Mouse (Mus musculus): ENCODE data around the gene Pkn3. TPM values are rescaled to one million over a fixed set of nuclear protein-coding genes. Genes with fewer than 3 reads are reported as not detected.
A peak's percentile ranks its signal among the peaks of the same experiment; 100 is the strongest.

The Pkn3 gene
- polyA plus RNA-seq (2016; fragmentation: Nextera tagmentation; extraction: Ambion mirVana) = 12.1 and 13.5 TPM in 2 replicates

- H3K4me3 ChIP-seq = peak within 1 kb of the TSS; percentile 69
- no peaks in the 10 kb centered on the region for H3K9me3 ChIP-seq (replicated peaks)
- H3K27me3 ChIP-seq (ENCODE audit: low read depth, poor library complexity, severe bottlenecking) = no peaks in the 10 kb centered on the region
- WGBS = 2% methylated on average over 53 of the region's 53 CpGs
- peak within 1 kb of the TSS; percentile 89 for H3K27ac ChIP-seq (replicated peaks)
- peaks cover 29% of the 10 kb centered on the region for H3K36me3 ChIP-seq
- peak; percentile 89 for DNase-seq (ENCODE audit: low spot score)
- peaks cover 25% of the 10 kb centered on the region for H3K4me1 ChIP-seq
Measured at GRCm38 (mm10) chr2:30077502-30078348, at the start of gene Pkn3. Gene Pkn3, plus strand, starts transcription at chr2:30077684.

- Histone ChIP-seq H3K27ac (replicated peaks) (no peak overlapping the region), H3K4me3 (no peak overlapping the region), H3K4me1 (0 out of 2 replicates have a peak, but pooled peaks cover 6% of the 10 kb centered on the region), H3K27me3 (ENCODE audit: low read depth, poor library complexity, severe bottlenecking) (no peaks in the 10 kb centered on the region), H3K9me3 (replicated peaks) (no peaks in the 10 kb centered on the region), H3K36me3 (peaks cover 76% of the 10 kb centered on the region)
- no peak for DNase-seq (ENCODE audit: low spot score)
- 70% methylated on average over 11 of the region's 11 CpGs for WGBS
Measured at GRCm38 (mm10) chr2:30032244-30032846, 45.1 kb upstream of the Pkn3 start.

GRCm38 (mm10) chr2:30032957-30033356 lies 44.5 kb upstream of the Pkn3 start:
- peaks cover 75% of the 10 kb centered on the region for H3K36me3 ChIP-seq
- H3K9me3 ChIP-seq (replicated peaks) = no peaks in the 10 kb centered on the region
- WGBS = 72% methylated on average over 6 of the region's 6 CpGs

GRCm38 (mm10) chr2:30037762-30038161 lies 39.7 kb upstream of the Pkn3 start:
- H3K4me3 ChIP-seq = no peak overlapping the region
- 91% methylated on average over 2 of the region's 2 CpGs for WGBS
- H3K9me3 ChIP-seq (replicated peaks) = no peaks in the 10 kb centered on the region
- peaks cover 31% of the 10 kb centered on the region for H3K36me3 ChIP-seq
- H3K27ac ChIP-seq (replicated peaks) = no peak overlapping the region
- no peak for DNase-seq (ENCODE audit: low spot score)
- H3K4me1 ChIP-seq = peaks cover 12% of the 10 kb centered on the region
- no peaks in the 10 kb centered on the region for H3K27me3 ChIP-seq (ENCODE audit: low read depth, poor library complexity, severe bottlenecking)

More at GRCm38 (mm10) chr2:30032957-30033356, 44.5 kb upstream of the Pkn3 start:
- Histone ChIP-seq H3K27me3 (ENCODE audit: low read depth, poor library complexity, severe bottlenecking) (no peaks in the 10 kb centered on the region), H3K27ac (replicated peaks) (no peak overlapping the region), H3K4me1 (0 out of 2 replicates have a peak, but pooled peaks cover 6% of the 10 kb centered on the region), H3K4me3 (no peak overlapping the region)
- no peak for DNase-seq (ENCODE audit: low spot score)

- no peak overlapping the region for H3K27ac ChIP-seq (replicated peaks)
- H3K27me3 ChIP-seq (ENCODE audit: low read depth, poor library complexity, severe bottlenecking) = no peaks in the 10 kb centered on the region
- H3K4me1 ChIP-seq = peaks cover 10% of the 10 kb centered on the region
- no peak overlapping the region for H3K4me3 ChIP-seq
- no peak for DNase-seq (ENCODE audit: low spot score)
- WGBS = 94% methylated on average over 10 of the region's 10 CpGs
- H3K9me3 ChIP-seq (replicated peaks) = no peaks in the 10 kb centered on the region
- peaks cover 25% of the 10 kb centered on the region for H3K36me3 ChIP-seq
Measured at GRCm38 (mm10) chr2:30038370-30038769, 39.1 kb upstream of the Pkn3 start.

GRCm38 (mm10) chr2:30039687-30040086 lies 37.8 kb upstream of the Pkn3 start:
- no peak overlapping the region for H3K4me3 ChIP-seq
- no peak for DNase-seq (ENCODE audit: low spot score)
- H3K9me3 ChIP-seq (replicated peaks) = no peaks in the 10 kb centered on the region

GRCm38 (mm10) chr2:30042445-30042844 lies 35.0 kb upstream of the Pkn3 start:
- H3K4me3 ChIP-seq = no peak overlapping the region
- WGBS = 7% methylated on average over 4 of the region's 4 CpGs
- DNase-seq (ENCODE audit: low spot score) = peak; percentile 75
- peaks cover 20% of the 10 kb centered on the region for H3K36me3 ChIP-seq
- no peaks in the 10 kb centered on the region for H3K27me3 ChIP-seq (ENCODE audit: low read depth, poor library complexity, severe bottlenecking)
- H3K9me3 ChIP-seq (replicated peaks) = no peaks in the 10 kb centered on the region
- H3K4me1 ChIP-seq = peaks cover 6% of the 10 kb centered on the region
- no peak overlapping the region; the same call in 1 of the 2 replicates for H3K27ac ChIP-seq (replicated peaks)

More at GRCm38 (mm10) chr2:30039687-30040086, 37.8 kb upstream of the Pkn3 start:
- Histone ChIP-seq H3K27ac (replicated peaks) (no peak overlapping the region), H3K27me3 (ENCODE audit: low read depth, poor library complexity, severe bottlenecking) (no peaks in the 10 kb centered on the region), H3K36me3 (peaks cover 18% of the 10 kb centered on the region), H3K4me1 (peaks cover 6% of the 10 kb centered on the region)

- Histone ChIP-seq H3K36me3 (peaks cover 14% of the 10 kb centered on the region), H3K4me1 (peaks cover 17% of the 10 kb centered on the region), H3K9me3 (replicated peaks) (no peaks in the 10 kb centered on the region), H3K27me3 (ENCODE audit: low read depth, poor library complexity, severe bottlenecking) (no peaks in the 10 kb centered on the region), H3K27ac (replicated peaks) (no peak overlapping the region), H3K4me3 (no peak overlapping the region)
- 90% methylated on average over 5 of the region's 5 CpGs for WGBS
- no peak for DNase-seq (ENCODE audit: low spot score)
Measured at GRCm38 (mm10) chr2:30044550-30044949, 32.9 kb upstream of the Pkn3 start.

GRCm38 (mm10) chr2:30047127-30047526 lies 30.4 kb upstream of the Pkn3 start:
- WGBS = 96% methylated on average over 6 of the region's 6 CpGs
- DNase-seq (ENCODE audit: low spot score) = no peak
- Histone ChIP-seq H3K27ac (replicated peaks) (no peak overlapping the region), H3K27me3 (ENCODE audit: low read depth, poor library complexity, severe bottlenecking) (no peaks in the 10 kb centered on the region), H3K4me1 (peaks cover 17% of the 10 kb centered on the region), H3K4me3 (no peak overlapping the region), H3K9me3 (replicated peaks) (no peaks in the 10 kb centered on the region), H3K36me3 (peaks cover 11% of the 10 kb centered on the region)

- DNase-seq (ENCODE audit: low spot score) = no peak
- 65% methylated on average over 11 of the region's 11 CpGs for WGBS
Measured at GRCm38 (mm10) chr2:30048101-30048501, 29.4 kb upstream of the Pkn3 start.

GRCm38 (mm10) chr2:30048699-30049388 lies 28.6 kb upstream of the Pkn3 start, which contains the start of gene Wdr34:
Gene Wdr34, minus strand, starts transcription at chr2:30048881.
- DNase-seq (ENCODE audit: low spot score) = peak; percentile 99
- H3K9me3 ChIP-seq (replicated peaks) = no peaks in the 10 kb centered on the region
- under 1% methylated on average over 54 of the region's 54 CpGs for WGBS
- peaks cover 10% of the 10 kb centered on the region; the same call in 1 of the 2 replicates for H3K4me1 ChIP-seq
- peak within 1 kb of the TSS; percentile 66 for H3K4me3 ChIP-seq
- H3K27ac ChIP-seq (replicated peaks) = peak within 1 kb of the TSS; percentile 98
- H3K36me3 ChIP-seq = peaks cover 11% of the 10 kb centered on the region
- H3K27me3 ChIP-seq (ENCODE audit: low read depth, poor library complexity, severe bottlenecking) = peaks cover 4% of the 10 kb centered on the region; the same call in 1 of the 2 replicates

More at GRCm38 (mm10) chr2:30048101-30048501, 29.4 kb upstream of the Pkn3 start:
- Histone ChIP-seq H3K9me3 (replicated peaks) (no peaks in the 10 kb centered on the region), H3K36me3 (peaks cover 11% of the 10 kb centered on the region), H3K27me3 (ENCODE audit: low read depth, poor library complexity, severe bottlenecking) (peaks cover 4% of the 10 kb centered on the region; the same call in 1 of the 2 replicates), H3K4me1 (peaks cover 10% of the 10 kb centered on the region; the same call in 1 of the 2 replicates), H3K4me3 (peak overlapping the region; percentile 66), H3K27ac (replicated peaks) (peak overlapping the region; percentile 98)

GRCm38 (mm10) chr2:30049831-30050230 lies 27.7 kb upstream of the Pkn3 start:
- H3K27me3 ChIP-seq (ENCODE audit: low read depth, poor library complexity, severe bottlenecking) = peaks cover 4% of the 10 kb centered on the region; the same call in 1 of the 2 replicates
- peaks cover 10% of the 10 kb centered on the region; the same call in 1 of the 2 replicates for H3K4me1 ChIP-seq
- no peaks in the 10 kb centered on the region for H3K9me3 ChIP-seq (replicated peaks)
- H3K36me3 ChIP-seq = peaks cover 7% of the 10 kb centered on the region
- H3K27ac ChIP-seq (replicated peaks) = peak overlapping the region; percentile 98; the same call in 1 of the 2 replicates
- 93% methylated on average over 3 of the region's 3 CpGs for WGBS
- DNase-seq (ENCODE audit: low spot score) = no peak
- H3K4me3 ChIP-seq = no peak overlapping the region

Measured in midbrain, embryonic 10.5 days (tissue).